Mouse (Mus musculus) spleen, postnatal 14 days (tissue): ENCODE data around the gene Tcp1.
A peak's percentile ranks its signal among the peaks of the same experiment; 100 is the strongest.
"Not testable (repeated sequence)": the region's sequence is repeated elsewhere in the genome, so short reads cannot be mapped to it uniquely, and the experiment has no call there.

ENCODE experiments used
- DNase-seq, 2 experiments: peaks; one replicate each; pipeline ENCODE4 v3.0.0; 2021 to 2022; ENCODE audit warnings: low spot score in 2 of 2

The Tcp1 gene

DNA sequence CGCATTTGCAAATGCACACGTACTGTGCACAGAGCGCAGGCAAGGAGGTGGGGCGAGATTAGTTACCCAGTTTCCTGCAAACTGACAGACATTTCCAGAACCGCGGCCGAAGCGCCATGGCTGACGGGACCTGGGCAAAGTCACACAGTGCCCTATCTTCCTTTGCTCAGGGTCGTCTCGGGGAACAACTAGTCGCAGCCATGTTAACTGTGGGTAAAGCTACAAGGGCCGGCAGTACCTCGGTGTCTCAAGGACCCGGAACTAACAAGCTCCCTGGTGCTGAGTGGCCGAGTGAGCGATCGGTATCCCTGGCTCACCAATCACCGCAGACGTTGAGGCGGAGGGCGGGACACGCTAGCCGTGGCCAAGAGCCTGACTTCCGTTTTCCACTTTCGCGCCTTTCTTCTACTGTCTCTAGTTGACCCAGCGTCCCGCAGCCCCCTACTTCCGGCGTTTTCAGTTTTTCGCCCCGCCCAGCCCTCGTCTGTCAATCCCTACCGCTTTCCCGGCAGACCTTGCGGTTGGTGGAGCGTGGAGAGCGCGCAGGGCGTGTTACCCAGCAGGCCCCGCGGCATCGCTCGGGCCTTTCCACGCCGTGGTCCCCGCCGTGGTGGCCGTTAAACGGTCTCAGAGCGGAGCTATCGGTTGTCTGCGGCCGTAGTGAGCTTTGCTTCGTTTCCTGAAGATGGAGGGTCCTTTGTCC lies 531 bp downstream of the Tcp1 start, which contains the start of gene Mrpl18:
Gene Mrpl18, minus strand, starts transcription at position 465 of the 703 bp plus-strand sequence.
- DNase-seq: peak; percentile 94

DNA sequence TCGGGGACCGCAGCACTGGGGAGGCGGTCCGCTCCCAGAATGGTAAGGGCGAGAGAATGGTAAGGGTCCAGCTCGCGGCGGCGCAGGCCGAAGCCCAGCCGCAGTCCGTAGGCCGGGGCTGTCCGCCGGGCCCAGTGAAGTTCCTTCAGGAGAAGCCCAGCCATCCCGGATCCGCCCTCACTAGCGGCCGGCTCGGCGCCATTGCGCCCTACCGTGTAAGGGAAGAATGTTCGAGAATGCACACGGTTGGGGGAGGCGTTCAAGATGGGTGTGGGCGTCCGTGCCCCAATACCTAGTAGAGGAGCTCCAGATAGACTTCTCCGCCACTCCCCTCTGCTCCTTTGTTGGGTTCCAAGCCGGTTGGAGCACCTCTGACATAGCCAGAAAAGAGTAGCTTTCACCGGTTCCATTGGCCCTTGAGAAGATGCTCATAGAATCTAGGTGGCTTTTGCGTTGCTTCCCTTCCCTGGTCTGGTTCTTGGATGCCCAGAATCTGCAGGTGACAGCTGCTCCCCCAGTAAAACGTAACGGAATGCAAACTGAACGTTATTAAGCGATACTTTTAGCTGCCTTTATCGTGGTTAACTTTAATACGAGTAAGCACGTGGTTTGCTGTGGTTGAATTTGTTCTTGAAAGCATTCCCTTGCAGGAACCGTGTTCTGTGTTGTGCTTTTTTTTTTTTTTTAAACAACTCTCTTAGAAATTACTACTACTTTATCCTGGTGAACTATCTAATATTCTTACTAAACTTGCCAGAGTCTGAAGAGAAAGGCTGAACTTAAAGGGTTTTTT lies 1.3 kb downstream of the Tcp1 start:
- peak; percentile 27 to 38 for DNase-seq

DNA sequence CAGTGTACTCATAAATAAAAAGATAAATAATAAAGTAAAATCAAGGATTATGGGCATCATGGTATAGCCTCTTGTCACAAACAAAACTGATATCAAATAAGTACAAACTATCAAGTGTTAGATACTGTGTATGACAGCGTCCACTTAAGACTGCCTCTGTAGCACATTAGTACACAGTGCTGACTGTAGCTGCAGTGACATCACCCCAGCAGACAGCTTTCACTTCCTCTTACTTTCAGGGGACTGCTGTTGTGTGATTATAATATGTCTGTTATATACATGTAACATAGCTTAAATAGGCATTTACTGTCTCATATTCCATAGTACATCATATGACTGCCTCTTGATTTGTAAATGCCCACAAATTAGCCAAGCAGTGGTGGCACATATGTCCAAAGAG lies 5.6 kb downstream of the Tcp1 start:
- no peak for DNase-seq

DNA sequence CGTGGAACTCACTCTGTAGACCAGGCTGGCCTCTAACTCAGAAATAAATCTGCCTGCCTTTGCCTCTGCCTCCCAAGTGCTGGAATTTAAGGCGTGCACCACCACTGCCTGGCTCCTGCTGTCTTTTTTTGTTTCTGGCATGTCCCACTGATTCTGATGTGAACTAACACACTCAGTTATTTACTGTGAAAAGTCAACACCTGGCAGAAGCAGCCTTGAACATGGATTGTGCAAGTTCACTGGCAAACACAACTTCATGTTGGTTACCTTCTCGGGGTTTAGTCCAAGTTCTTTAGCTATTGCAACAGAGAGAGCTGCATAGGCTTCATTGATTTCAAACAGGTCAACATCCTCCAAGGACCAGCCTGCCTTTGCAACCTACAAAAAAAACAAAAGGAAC lies 9.5 kb downstream of the Tcp1 start:
- DNase-seq: no peak

DNA sequence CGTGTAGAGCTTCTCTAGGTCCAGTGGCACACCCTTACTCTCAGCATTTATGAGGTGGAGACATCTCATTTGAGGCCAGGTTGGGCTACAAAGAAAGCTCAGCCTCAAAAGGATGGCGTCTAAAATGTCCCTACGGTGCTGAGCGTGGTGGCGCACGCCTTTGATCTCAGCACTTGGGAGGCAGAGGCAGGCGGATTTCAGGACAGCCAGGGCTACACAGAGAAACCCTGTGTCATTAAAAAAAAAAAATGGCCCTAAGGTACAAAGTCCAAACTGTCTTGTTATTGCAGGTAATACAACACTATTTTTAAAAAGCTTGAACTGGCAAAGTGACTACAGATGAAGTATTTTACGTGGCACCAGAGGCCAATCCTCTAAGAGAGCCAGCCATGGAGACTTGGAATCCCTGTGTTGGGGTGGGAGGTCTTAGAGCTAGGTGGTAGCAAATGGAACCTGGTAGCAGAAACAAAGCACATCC lies 10.2 kb downstream of the Tcp1 start:
- no peak for DNase-seq

DNA sequence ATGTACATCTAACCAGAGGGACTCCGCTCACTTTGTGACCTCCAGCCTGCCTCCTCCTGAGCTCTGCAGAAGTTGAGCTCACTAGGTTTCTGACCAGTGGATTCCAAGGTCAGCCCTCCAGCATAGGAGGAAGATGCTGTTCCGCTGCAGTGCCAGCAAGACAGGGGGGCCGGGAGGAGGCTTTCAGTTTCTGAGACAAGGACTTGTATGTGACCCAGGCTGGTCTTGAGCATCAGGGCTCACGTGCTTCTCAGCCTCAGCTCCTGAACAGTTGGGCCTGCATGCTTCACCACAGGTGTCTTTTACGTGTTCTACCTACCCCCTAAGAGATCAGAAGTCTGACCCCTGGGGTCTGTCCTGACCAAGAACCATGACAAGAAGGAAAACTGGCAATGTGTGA lies 16.1 kb downstream of the Tcp1 start:
- not testable (repeated sequence) for DNase-seq

DNA sequence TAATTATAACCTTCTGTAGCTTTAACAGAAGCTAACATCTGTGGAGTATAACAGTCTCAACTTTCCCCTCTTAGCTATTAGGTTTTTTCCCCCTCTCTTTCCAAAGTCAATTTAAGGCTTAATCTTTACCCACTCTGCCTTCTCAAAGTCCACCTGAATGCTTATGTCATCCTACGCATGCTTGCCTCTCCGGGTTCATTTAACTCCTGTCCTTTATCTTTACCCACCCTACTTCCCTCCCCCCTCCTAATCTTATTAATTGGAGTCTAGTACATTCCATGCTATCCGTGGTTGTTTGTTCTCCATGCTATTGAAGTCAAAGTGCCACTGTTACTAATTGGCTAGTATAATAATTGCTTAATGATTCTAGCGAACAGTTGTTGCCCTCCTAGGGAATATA lies 20.2 kb downstream of the Tcp1 start:
- no peak for DNase-seq

DNA sequence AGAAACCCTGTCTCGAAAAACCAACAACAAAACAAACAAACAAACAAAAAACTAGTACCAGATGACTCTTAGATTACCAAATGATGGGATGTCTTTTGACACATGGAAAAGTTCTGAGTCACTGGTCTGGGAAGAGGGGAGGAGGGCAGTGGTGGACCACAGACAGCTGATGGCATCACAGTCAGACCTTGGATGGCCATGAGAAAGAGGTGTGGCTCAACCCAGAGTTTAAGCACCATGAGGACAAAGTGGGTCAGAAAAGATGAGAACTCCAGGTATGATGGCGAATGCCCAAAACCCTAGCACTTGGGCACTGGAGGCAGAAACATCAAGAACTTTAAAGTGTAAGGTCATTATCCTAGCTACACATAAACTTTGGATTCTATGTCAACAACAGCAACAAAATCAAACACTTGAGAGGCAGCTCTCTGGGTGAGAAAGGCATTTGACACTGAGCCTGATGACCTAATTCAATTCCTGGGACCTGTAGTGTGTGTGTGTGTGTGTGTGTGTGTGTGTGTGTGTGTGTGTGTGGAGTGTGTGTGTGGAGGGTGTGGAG lies 22.0 kb downstream of the Tcp1 start:
- no peak for DNase-seq

DNA sequence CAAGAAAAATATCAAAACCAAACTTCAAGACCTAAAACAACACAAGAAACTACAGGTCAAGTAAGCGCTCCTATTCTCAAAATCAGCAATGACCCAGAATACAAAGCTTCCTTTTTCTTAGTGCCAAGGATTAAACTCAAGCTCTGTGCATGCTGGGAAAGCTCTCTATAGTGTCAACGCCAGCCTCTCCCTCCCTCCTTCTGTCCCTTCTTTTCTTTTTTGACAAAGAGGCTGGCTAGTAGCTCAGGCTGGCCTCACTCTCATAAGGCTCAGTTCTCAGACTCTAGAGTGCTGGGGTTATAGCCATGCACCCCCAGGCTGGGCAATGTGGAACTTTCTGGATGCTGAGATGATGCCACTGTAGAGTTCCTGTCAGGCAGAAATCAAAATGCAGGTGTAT lies 22.6 kb downstream of the Tcp1 start:
- no peak for DNase-seq

DNA sequence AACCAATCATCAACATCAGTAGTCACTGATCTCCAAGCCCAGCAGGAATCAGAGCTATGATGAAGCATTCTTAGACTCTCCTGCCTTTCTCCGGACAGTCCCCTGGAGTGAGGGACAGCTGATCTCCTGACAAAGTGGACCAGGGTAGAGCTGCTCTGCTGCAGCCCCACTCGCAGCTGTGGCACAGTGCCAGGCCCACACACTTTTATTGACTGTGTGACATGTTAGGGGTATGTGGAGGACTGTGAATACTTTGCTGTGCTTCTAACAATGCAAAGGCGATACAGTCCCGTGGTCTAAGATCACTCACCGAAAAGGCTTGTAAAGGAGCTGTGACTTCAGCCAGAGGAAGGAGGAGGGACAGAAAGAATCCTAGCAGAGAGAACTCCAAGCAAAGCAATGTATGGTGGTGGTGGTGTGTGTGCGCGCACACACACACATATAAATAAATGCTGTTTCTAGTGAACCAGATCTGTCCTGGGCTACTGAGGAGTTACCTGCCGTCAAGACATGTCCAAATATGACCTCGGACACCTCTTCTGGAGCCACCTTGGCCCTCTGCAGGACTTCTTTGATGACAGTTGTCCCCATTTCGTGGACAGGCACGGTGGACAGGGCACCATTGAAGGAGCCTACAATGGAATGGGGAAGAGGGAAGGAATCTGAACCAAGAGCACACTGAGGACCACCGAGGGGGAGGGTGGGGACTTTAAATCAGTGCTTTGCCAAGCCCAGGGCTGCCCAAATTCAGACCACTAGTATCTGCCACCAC lies 24.1 kb downstream of the Tcp1 start:
- DNase-seq: not testable (repeated sequence)

DNA sequence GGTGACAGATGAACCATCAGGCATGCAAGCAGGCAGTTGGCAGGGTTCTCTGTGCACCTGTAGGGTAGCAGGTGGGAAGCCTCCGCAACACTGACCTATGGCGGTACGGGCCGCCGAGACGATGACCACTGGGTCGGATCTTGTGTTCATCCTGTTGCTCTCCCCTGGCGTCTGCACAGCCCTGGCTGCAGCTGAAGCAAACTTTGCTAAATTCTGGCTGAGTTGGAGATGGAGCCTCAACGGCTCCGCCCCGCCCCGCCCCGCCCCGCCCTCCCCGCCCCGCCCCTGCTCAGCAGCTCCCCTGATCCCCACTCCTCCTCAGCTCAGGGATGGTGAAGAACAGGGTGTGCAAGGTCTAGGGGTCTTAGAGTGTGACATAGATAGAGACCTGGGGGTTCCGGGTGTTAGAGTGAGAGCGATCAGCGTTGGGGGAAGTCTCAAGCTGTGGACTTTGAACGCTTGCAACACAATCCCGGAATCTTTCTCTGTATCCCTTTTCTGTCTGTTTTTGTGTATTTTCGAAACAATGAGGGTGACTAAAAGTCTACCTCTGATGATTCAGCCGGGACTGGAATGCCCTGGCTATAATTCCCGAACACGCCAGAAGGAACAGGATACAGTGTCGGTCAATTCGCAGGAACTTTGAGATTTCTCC lies 24.8 kb downstream of the Tcp1 start, which contains the start of gene Acat3:
Gene Acat3, minus strand, starts transcription at position 450 of the 655 bp plus-strand sequence.
- DNase-seq: no peak

DNA sequence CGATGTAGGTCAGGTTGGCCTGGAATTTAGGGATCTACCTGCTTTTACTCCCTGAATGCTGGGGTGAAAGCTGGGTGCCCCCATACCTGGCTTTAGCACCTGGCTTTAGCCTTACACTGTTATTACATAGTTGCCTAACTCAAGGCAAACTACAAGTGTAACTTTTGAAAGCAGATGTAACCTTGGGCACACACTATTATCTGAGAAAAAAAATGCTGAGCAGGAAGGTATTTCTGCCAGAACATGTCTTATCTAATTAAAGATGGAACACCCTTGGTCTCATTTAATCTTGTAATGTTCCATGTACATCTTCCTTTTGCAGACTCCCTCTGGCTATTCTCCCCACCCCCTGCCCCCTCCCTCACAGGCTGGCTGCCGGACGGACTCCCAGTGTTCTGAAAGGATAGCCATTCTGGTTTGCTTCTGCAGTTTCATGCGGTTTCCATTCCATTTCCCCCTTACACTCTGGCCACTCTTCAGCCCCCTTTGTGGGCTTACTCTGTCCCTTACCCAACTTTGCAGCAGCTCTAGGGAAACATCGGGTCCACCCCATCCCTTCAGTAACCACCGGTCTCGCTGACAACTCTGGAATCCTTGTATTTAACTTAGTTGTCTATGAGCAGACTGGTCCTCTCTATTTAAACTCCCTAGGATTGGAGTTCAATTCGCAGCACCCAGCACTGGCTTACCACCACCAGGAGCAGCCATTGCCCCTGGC lies 26.2 kb downstream of the Tcp1 start:
- no peak for DNase-seq

DNA sequence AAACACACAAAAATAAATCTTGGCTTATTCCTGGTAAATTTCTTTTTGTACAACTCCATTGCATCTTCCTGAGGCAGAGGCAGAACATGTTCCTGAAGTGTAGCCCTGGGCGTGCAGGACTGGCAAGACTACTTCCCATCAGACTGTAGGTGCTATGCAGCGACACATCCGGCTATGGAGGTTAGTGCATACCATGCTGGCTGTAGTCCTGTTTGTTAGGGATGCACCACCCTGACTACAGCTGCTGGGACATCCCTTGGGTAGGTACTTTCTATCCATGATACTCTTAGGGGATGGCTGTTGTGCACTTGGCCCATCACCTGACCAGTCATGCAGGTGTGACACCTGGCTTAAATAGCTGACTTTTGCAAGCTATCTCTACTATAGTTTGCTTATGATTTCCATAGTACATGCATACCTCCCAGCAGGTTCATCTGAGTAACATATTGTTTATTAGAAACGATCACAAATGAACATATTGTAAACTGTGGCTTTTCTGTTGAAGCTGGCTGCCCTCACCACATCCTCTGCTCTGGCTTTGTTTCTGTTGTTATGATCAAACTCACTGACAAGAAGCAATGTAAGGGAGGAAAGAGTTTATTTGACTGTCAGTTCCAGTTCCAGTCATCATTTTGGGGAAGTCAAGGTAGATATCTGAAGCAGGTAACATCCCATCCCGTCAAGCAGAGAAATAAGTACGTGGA lies 27.1 kb downstream of the Tcp1 start:
- no peak for DNase-seq

DNA sequence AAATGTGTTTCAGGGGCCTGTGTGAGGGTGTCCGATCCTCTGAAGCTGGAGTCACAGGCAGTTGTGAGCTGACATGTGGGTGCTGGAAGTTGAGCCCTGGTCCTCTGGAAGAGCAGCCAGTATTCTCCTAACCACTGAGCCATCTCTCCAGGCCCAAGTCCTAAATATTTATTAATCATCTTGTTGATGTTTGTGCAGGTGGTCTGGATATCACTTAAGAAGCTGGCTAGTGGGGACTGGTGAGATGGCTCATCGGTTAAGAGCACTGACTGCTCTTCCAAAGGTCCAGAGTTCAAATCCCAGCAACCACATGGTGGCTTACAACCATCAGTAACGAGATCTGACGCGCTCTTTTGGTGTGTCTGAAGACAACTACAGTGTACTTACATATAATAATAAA lies 34.2 kb downstream of the Tcp1 start:
- no peak for DNase-seq

DNA sequence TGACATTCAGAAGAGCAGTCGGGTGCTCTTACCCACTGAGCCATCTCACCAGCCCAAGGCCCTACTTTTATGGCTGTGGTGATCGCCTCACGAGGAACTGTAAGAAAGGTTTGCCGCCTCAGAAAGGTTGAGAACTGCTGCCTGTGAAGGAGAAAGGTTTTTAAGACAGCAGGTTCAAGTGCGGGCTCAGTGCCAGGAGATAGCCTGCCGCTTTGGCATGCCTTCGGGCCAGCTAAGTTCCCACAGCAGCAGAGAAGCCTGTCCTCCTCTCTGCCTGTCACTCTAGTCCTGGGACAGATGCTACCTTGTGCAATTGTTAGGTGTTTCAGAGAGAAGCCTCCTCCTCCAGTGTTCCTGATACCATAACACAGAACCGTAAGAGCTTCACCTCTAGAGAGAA lies 41.2 kb downstream of the Tcp1 start:
- no peak for DNase-seq

DNA sequence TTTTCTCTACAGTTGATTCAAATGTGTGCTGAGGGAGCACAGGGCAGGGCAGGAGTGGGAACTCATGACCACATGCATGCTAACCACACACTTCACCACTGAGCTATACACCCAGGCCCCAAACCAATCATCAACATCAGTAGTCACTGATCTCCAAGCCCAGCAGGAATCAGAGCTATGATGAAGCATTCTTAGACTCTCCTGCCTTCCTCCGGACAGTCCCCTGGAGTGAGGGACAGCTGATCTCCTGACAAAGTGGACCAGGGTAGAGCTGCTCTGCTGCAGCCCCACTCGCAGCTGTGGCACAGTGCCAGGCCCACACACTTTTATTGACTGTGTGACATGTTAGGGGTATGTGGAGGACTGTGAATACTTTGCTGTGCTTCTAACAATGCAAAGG lies 43.9 kb downstream of the Tcp1 start:
- not testable (repeated sequence) for DNase-seq

DNA sequence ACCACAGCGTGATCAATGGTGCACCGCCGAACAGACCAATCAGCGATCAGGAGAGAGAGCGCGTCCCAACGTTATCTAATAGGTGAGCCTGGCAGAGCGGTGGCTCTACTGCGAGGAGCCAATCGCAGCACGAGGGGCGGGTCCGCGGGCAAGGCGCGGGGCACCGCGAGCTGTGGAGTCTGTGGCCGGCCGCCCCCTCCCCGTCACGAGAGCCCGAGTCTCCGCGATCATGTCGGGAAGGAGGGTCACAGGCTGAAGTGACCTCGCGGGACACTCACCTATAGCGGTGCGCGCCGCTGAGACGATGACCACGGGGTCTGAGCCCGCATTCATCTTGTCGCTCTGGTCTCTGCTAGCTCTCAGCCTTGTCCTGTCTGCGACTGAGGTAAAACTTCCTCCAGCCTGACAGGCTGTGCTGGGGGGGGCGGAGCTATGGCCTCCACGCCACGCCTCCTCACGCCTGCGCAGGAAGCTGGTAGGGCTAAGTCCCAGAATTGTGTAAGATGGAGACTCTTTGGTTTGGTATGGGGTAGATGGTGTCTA lies 44.9 kb downstream of the Tcp1 start, which contains the start of gene Acat2:
Gene Acat2, minus strand, starts transcription at position 417 of the 543 bp plus-strand sequence.
- DNase-seq: peak; percentile 87 to 90

DNA sequence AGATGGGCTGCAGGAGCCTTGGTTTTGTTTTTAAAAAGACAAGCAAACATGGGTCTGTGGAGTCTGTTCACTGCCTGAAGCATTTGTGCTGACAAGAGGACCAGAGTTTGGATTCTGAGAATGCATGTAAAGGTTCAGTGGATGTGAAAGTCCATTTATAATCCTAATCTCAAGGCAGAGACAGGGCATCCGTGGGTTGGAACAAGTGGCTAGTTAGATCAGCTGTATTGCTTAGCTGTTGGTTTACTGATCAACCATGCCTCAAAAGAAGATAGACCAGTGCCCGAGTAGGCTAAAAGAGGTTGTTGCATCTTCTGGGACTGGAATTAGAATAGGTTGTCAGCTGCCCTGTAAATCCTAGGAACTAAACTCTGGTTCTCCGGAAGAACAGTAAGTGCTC lies 48.0 kb downstream of the Tcp1 start:
- DNase-seq: no peak

DNA sequence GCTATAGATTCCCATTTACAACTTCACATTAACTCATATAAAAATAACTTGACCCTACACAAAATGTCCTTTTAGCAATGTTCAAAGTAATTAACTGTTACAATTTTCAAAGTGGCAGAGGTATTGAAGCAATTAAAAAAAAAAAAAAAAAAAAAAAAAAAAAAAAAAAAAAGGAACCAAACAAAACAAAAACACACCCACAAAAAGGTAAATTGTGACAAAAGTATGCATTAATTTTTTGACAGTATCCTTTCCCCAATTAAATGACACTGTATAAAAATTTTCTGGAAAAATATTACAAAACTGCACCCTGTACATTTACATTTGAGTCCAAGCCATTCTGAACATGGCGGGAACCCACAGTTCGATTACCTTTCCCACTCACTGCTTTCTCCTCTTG lies 51.7 kb downstream of the Tcp1 start:
- DNase-seq: no peak

DNA sequence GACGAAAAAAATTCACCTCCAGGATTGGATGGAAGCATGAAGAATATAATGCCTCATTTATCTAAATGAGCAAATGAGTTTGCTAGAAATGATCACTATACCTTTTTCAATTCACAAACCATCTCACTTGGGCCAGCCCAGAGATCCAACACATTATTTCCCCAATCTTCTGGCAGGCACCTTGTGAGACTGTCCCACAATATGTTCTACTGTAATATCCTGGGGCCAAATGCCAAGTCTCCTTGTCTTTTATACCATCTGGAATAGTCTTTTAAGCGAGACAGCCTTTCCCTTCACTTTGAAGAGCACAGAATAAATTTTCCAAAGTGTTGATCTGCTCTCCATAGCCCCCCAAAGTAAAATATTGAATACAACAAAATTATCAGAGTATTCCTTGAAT lies 58.4 kb downstream of the Tcp1 start:
- no peak for DNase-seq
